Mouse (Mus musculus) MEL (cell line): ENCODE measurements at regions not wholly inside any gene's neighbourhood (a gene's known extent, or its start where the extent isn't known, plus 50 kb on each side); places are given as distances from the start of the nearest gene placed in this dataset.

Experiments
- DNase-seq: peaks from one replicate; pipeline ENCODE4 v3.0.0; 2011; ENCODE audit warnings: low read depth, low spot score
- H3K27ac ChIP-seq: 2 replicates; pipeline ENCODE4 v1.5.1; 2012; ENCODE audit warnings: low read depth, mild to moderate bottlenecking, control low read depth, low read length, moderate library complexity; ENCODE audit not compliant: control insufficient read depth
- H3K27me3 ChIP-seq, 2 experiments: fragments of 150-350 bp in 1 of 2; sonication (generic) in 1 of 2; 2 replicates each; pipeline ENCODE4 v1.6.1; 2012; ENCODE audit warnings: low read length in 2 of 2, mild to moderate bottlenecking in 2 of 2, improper control_type of control experiment in 1 of 2, moderate library complexity in 1 of 2; ENCODE audit not compliant: insufficient read depth in 2 of 2, control insufficient read depth in 1 of 2
- H3K36me3 ChIP-seq, 2 experiments: 2 replicates each; pipeline ENCODE4 v1.6.1; 2012 to 2014; ENCODE audit warnings: low read length in 2 of 2, improper control_type of control experiment in 1 of 2, inconsistent platforms in 1 of 2, mild to moderate bottlenecking in 1 of 2; ENCODE audit not compliant: insufficient read depth in 2 of 2, control insufficient read depth in 1 of 2
- H3K4me1 ChIP-seq, 2 experiments: fragments of 150-350 bp in 1 of 2; sonication (generic) in 1 of 2; 2 replicates each; pipeline ENCODE4 v1.6.1; 2012; ENCODE audit warnings: low read length in 2 of 2, improper control_type of control experiment in 1 of 2, mild to moderate bottlenecking in 1 of 2; ENCODE audit not compliant: insufficient read depth in 2 of 2, control insufficient read depth in 1 of 2
- H3K4me3 ChIP-seq, 2 experiments: fragments of 150-350 bp in 1 of 2; sonication (generic) in 1 of 2; 2 replicates each; pipeline ENCODE4 v1.5.1; 2012; ENCODE audit warnings: low read depth in 2 of 2, low read length in 2 of 2, mild to moderate bottlenecking in 2 of 2, moderate library complexity in 2 of 2, control low read depth in 1 of 2, improper control_type of control experiment in 1 of 2; ENCODE audit not compliant: control insufficient read depth in 1 of 2, insufficient read depth in 1 of 2
- H3K79me2 ChIP-seq: 2 replicates; pipeline ENCODE4 v1.6.1; 2012; ENCODE audit warnings: mild to moderate bottlenecking, low read length, moderate library complexity; ENCODE audit not compliant: control insufficient read depth, poor library complexity, insufficient read depth
- H3K9ac ChIP-seq: 2 replicates; pipeline ENCODE4 v1.6.1; 2012; ENCODE audit warnings: low read depth, mild to moderate bottlenecking, control low read depth, low read length, moderate library complexity; ENCODE audit not compliant: control insufficient read depth, poor library complexity, severe bottlenecking
- H3K9me3 ChIP-seq: fragments of 150-350 bp; sonication (generic); replicated peaks from 2 replicates; pipeline ENCODE4 v1.6.1; 2012; ENCODE audit warnings: mild to moderate bottlenecking, low read length, improper control_type of control experiment, moderate library complexity; ENCODE audit not compliant: insufficient read depth
- BHLHE40 ChIP-seq: IDR thresholded peaks from 2 replicates; pipeline ENCODE4 v1.6.1; 2012; ENCODE audit warnings: low read depth, mild to moderate bottlenecking, inconsistent platforms, low read length, improper control_type of control experiment, borderline replicate concordance
- ETS1 ChIP-seq: IDR thresholded peaks from 2 replicates; pipeline ENCODE4 v1.6.1; 2012; ENCODE audit warnings: low read depth, mild to moderate bottlenecking, inconsistent platforms, low read length, improper control_type of control experiment, moderate library complexity
- GABPA ChIP-seq: IDR thresholded peaks from 2 replicates; pipeline ENCODE4 v1.6.1; 2012; ENCODE audit warnings: low read depth, mild to moderate bottlenecking, inconsistent platforms, low read length, improper control_type of control experiment, moderate library complexity
- GATA1 ChIP-seq: IDR thresholded peaks from 2 replicates; pipeline ENCODE4 v1.6.1; 2011; ENCODE audit warnings: low read depth, low read length, improper control_type of control experiment
- HCFC1 ChIP-seq: IDR thresholded peaks from 2 replicates; pipeline ENCODE4 v1.6.1; 2012; ENCODE audit warnings: low read depth, mild to moderate bottlenecking, inconsistent platforms, low read length, improper control_type of control experiment, moderate library complexity
- KAT2A ChIP-seq: conservative IDR thresholded peaks from 2 replicates; pipeline ENCODE4 v1.6.1; 2012; ENCODE audit warnings: low read depth, low read length, improper control_type of control experiment, inconsistent platforms
- MAZ ChIP-seq: IDR thresholded peaks from 2 replicates; pipeline ENCODE4 v1.6.1; 2012; ENCODE audit warnings: low read depth, mild to moderate bottlenecking, inconsistent platforms, low read length, improper control_type of control experiment
- MYB ChIP-seq: IDR thresholded peaks from 2 replicates; pipeline ENCODE4 v1.6.1; 2011; ENCODE audit warnings: mild to moderate bottlenecking, low read depth, low read length, improper control_type of control experiment
- MYC ChIP-seq: IDR thresholded peaks from 2 replicates; pipeline ENCODE4 v1.6.1; 2011; ENCODE audit warnings: low read depth, mild to moderate bottlenecking, low read length, improper control_type of control experiment, moderate library complexity
- NRF1 ChIP-seq: IDR thresholded peaks from 2 replicates; pipeline ENCODE4 v1.6.1; 2014; ENCODE audit warnings: low read depth, mild to moderate bottlenecking, inconsistent platforms, low read length, improper control_type of control experiment, moderate library complexity; ENCODE audit not compliant: poor library complexity, insufficient read depth, severe bottlenecking
- POLR2A ChIP-seq, 2 experiments: IDR thresholded peaks; 2 replicates each; pipeline ENCODE4 v1.6.1; 2011 to 2012; ENCODE audit warnings: low read length in 2 of 2, mild to moderate bottlenecking in 2 of 2, control low read depth in 1 of 2, improper control_type of control experiment in 1 of 2, low read depth in 1 of 2, moderate library complexity in 1 of 2; ENCODE audit not compliant: control insufficient read depth in 1 of 2, insufficient read depth in 1 of 2, poor library complexity in 1 of 2
- RAD21 ChIP-seq: IDR thresholded peaks from 2 replicates; pipeline ENCODE4 v1.6.1; 2011; ENCODE audit warnings: mild to moderate bottlenecking, low read depth, low read length, improper control_type of control experiment
- RCOR1 ChIP-seq: IDR thresholded peaks from 2 replicates; pipeline ENCODE4 v1.6.1; 2012; ENCODE audit warnings: low read depth, mild to moderate bottlenecking, inconsistent platforms, low read length, improper control_type of control experiment
- TBP ChIP-seq: IDR thresholded peaks from 2 replicates; pipeline ENCODE4 v1.8.0; 2011; ENCODE audit warnings: low read depth, low read length, improper control_type of control experiment
- TCF12 ChIP-seq: IDR thresholded peaks from 2 replicates; pipeline ENCODE4 v1.6.1; 2014; ENCODE audit warnings: low read depth, mild to moderate bottlenecking, inconsistent platforms, low read length, improper control_type of control experiment, moderate library complexity
- UBTF ChIP-seq: IDR thresholded peaks from 2 replicates; pipeline ENCODE4 v1.6.1; 2012; ENCODE audit warnings: low read depth, mild to moderate bottlenecking, inconsistent platforms, low read length, improper control_type of control experiment, moderate library complexity, borderline replicate concordance; ENCODE audit not compliant: insufficient read depth
- USF1 ChIP-seq: IDR thresholded peaks from 2 replicates; pipeline ENCODE4 v1.6.1; 2014; ENCODE audit warnings: low read depth, mild to moderate bottlenecking, inconsistent platforms, low read length, improper control_type of control experiment, moderate library complexity
- ZC3H11A ChIP-seq: IDR thresholded peaks from 2 replicates; pipeline ENCODE4 v1.6.1; 2012; ENCODE audit warnings: low read depth, mild to moderate bottlenecking, inconsistent platforms, low read length, improper control_type of control experiment
- ZKSCAN1 ChIP-seq: IDR thresholded peaks from 2 replicates; pipeline ENCODE4 v1.6.1; 2012; ENCODE audit warnings: low read depth, mild to moderate bottlenecking, inconsistent platforms, low read length, improper control_type of control experiment, moderate library complexity

DNA sequence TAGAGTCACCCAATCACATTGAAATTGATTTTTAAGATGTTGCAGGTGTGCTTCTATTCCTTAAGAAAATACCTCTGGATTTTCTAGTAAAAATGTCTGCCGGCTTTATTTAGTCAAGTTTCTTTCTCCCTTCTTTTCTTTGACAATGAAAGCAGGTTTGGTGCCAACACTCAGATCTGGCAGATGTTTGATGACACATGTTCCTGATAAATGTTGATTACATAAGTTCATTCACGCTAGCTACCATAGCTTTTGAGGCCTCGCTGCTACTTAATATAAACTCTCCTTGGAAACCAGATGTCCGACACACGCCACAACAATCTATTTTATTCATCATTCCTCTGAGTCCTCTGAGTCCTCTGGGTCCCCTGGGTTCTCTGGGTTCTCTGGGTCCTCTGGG lies 195.7 kb upstream of the Lpp start:
- Histone ChIP-seq H3K27me3 (no peaks in the 10 kb centered on the region), H3K79me2 (no peaks in the 10 kb centered on the region), H3K9me3 (no peaks in the 10 kb centered on the region), H3K4me1 (no peaks in the 10 kb centered on the region), H3K36me3 (no peaks in the 10 kb centered on the region), H3K4me3 (no peak overlapping the region), H3K27ac (no peak overlapping the region), H3K9ac (no peak overlapping the region)
- no peak for TF ChIP-seq GABPA
- no peak for TF ChIP-seq TCF12
- TF ChIP-seq ZKSCAN1: no peak
- TF ChIP-seq MAZ: no peak
- no peak for DNase-seq

GRCm38 (mm10) chr16:24193945-24194344 lies 199.4 kb upstream of the Lpp start:
- Histone ChIP-seq H3K4me1 (no peaks in the 10 kb centered on the region), H3K4me3 (no peak overlapping the region), H3K36me3 (no peaks in the 10 kb centered on the region), H3K79me2 (no peaks in the 10 kb centered on the region), H3K27ac (no peak overlapping the region), H3K27me3 (no peaks in the 10 kb centered on the region), H3K9me3 (no peaks in the 10 kb centered on the region), H3K9ac (no peak overlapping the region)
- no peak for TF ChIP-seq MYB
- no peak for TF ChIP-seq USF1
- TF ChIP-seq RAD21: no peak
- TF ChIP-seq TBP: no peak
- TF ChIP-seq RCOR1: no peak
- TF ChIP-seq GATA1: no peak
- no peak for TF ChIP-seq KAT2A
- no peak for TF ChIP-seq HCFC1
- TF ChIP-seq NRF1: no peak
- no peak for TF ChIP-seq ETS1
- TF ChIP-seq ZC3H11A: no peak
- no peak for DNase-seq

- no peaks in the 10 kb centered on the region for H3K27me3 ChIP-seq
Measured at GRCm38 (mm10) chr16:24193251-24193873, 199.9 kb upstream of the Lpp start.

More at GRCm38 (mm10) chr16:24193251-24193873, 199.9 kb upstream of the Lpp start:
- Histone ChIP-seq H3K9me3 (no peaks in the 10 kb centered on the region), H3K27ac (no peak overlapping the region), H3K36me3 (no peaks in the 10 kb centered on the region), H3K4me1 (no peaks in the 10 kb centered on the region), H3K79me2 (no peaks in the 10 kb centered on the region)
- DNase-seq: no peak
- no peak for TF ChIP-seq RAD21
- TF ChIP-seq UBTF: no peak
- no peak for TF ChIP-seq POLR2A (IDR thresholded peaks at IDR 0.05; ENCODE audit: control insufficient read depth in 1 of 2, insufficient read depth in 1 of 2, low read depth in 1 of 2, low read length in 2 of 2, poor library complexity in 1 of 2)
- no peak for TF ChIP-seq MYC
- no peak for TF ChIP-seq BHLHE40
- TF ChIP-seq, all 39 proteins: peak for 0
- Histone ChIP-seq H3K9ac (no peak overlapping the region), H3K4me3 (no peak overlapping the region)
